Mouse (Mus musculus) heart, embryonic 15.5 days (tissue): ENCODE results near the gene Tuba1a. TPM values are rescaled to one million over a fixed set of nuclear protein-coding genes. Genes with fewer than 3 reads are reported as not detected.

Experiments
- ATAC-seq: fragments of 200-750 bp; cut with Nextera tagmentation; replicated peaks from 2 replicates; pipeline ENCODE4 v1.8.0; 2017; ENCODE audit warnings: low read depth, moderate TSS enrichment; ENCODE audit not compliant: insufficient number of reproducible peaks, insufficient read depth, low FRiP score
- H3K27ac ChIP-seq: fragments of 300-500 bp; sonication (generic); 2 replicates; pipeline ENCODE4 v1.5.1; 2015; ENCODE audit warnings: mild to moderate bottlenecking, inconsistent platforms
- H3K27me3 ChIP-seq: fragments of 300-500 bp; sonication (generic); 2 replicates; pipeline ENCODE4 v1.6.1; 2015; ENCODE audit warnings: inconsistent platforms
- H3K36me3 ChIP-seq: fragments of 300-500 bp; sonication (generic); 2 replicates; pipeline ENCODE4 v1.6.1; 2015; ENCODE audit warnings: mild to moderate bottlenecking, inconsistent platforms
- H3K4me1 ChIP-seq: fragments of 300-500 bp; sonication (generic); replicated peaks from 2 replicates; pipeline ENCODE4 v1.6.1; 2015; ENCODE audit warnings: inconsistent platforms
- H3K4me2 ChIP-seq: fragments of 300-500 bp; sonication (generic); 2 replicates; pipeline ENCODE4 v1.6.1; 2015; ENCODE audit warnings: inconsistent platforms, mild to moderate bottlenecking, moderate library complexity
- H3K4me3 ChIP-seq: fragments of 300-500 bp; sonication (generic); 2 replicates; pipeline ENCODE4 v1.5.1; 2015; ENCODE audit warnings: mild to moderate bottlenecking, inconsistent platforms
- H3K9ac ChIP-seq: fragments of 300-500 bp; sonication (generic); 2 replicates; pipeline ENCODE4 v1.6.1; 2015; ENCODE audit warnings: mild to moderate bottlenecking, inconsistent platforms
- H3K9me3 ChIP-seq: fragments of 300-500 bp; sonication (generic); replicated peaks from 2 replicates; pipeline ENCODE4 v1.6.1; 2016; ENCODE audit warnings: inconsistent platforms
- WGBS: fragments of 180-500 bp; shearing (Covaris S2); methylation state at CpG from one replicate; pipeline ENCODE4 v1.1.7; 2015; ENCODE audit warnings: mixed read lengths; 5-methylcytosine and 5-hydroxymethylcytosine counted together
- polyA plus RNA-seq: library from polyadenylated mRNA; unstranded; fragments of >200 nt; fragmentation: Nextera tagmentation; extraction: Ambion mirVana; gene quantifications from 2 replicates; pipeline ENCODE4 v1.2.1, GENCODE M21; 2015

Tuba1a gene
- polyA plus RNA-seq, 1 experiment from 2014 or later, result 719 TPM

DNA sequence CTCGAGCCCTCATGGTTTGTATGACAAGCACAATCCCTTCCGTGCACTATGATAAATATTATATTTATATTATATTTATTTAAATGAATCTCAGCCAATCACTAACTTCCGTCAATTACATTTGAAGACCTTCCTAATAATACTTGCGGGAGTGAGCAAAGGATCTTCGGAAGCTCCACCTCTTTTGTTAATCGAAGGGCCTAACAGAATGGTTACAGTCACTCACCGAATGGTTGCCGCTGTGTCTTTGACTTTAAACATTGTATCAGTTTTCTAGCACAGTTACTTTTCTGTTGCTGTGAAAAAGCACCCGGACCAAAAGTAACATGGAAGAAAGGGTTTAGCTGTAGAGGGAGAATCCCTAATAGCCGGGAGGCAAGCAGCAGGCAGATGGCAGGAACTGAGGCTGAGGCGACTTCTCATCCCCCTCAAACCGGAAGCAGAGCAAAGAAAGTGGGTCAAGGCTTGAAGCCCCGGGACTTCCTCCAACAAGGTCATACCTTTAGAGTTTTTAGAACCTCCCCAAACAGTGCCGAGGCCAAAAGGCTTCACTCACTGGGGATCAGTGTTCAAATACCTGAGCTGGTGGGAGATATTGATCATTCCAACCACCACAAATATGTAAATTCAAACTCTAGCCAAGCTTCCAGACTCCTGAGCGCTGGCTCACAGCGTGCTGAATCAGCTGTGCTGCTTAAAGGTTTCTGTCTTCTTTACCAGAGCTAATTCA, 16.0 kb upstream of the Tuba1a start:
- 27% methylated on average over 16 of the region's 16 CpGs for WGBS

GRCm38 (mm10) chr15:98968701-98969371, 15.3 kb upstream of the Tuba1a start:
- no peak overlapping the region for H3K9ac ChIP-seq
- H3K27me3 ChIP-seq, result no peaks in the 10 kb centered on the region
- no peak; the same call in 1 of the 2 replicates for ATAC-seq
- H3K4me3 ChIP-seq, result no peak overlapping the region
- H3K9me3 ChIP-seq, result no peaks in the 10 kb centered on the region
- peaks cover 24% of the 10 kb centered on the region for H3K4me1 ChIP-seq
- WGBS, result 13% methylated on average over 12 of the region's 12 CpGs
- H3K36me3 ChIP-seq, result no peaks in the 10 kb centered on the region
- H3K27ac ChIP-seq, result peak overlapping the region; percentile 31; the same call in 1 of the 2 replicates
- H3K4me2 ChIP-seq, result peak overlapping the region; percentile 32

More for the DNA sequence above, 16.0 kb upstream of the Tuba1a start:
- no peak overlapping the region for H3K9ac ChIP-seq
- H3K4me3 ChIP-seq, result no peak overlapping the region
- H3K9me3 ChIP-seq, result no peaks in the 10 kb centered on the region
- peak overlapping the region; percentile 31; the same call in 1 of the 2 replicates for H3K27ac ChIP-seq
- no peaks in the 10 kb centered on the region for H3K27me3 ChIP-seq
- peaks cover 24% of the 10 kb centered on the region for H3K4me1 ChIP-seq
- no peaks in the 10 kb centered on the region for H3K36me3 ChIP-seq
- H3K4me2 ChIP-seq, result peak overlapping the region; percentile 32
- no peak for ATAC-seq

GRCm38 (mm10) chr15:98959531-98959930, 6.0 kb upstream of the Tuba1a start:
- Histone ChIP-seq H3K4me2 (no peak overlapping the region), H3K4me3 (no peak overlapping the region), H3K36me3 (no peaks in the 10 kb centered on the region), H3K27ac (no peak overlapping the region), H3K9ac (no peak overlapping the region), H3K9me3 (no peaks in the 10 kb centered on the region), H3K27me3 (no peaks in the 10 kb centered on the region), H3K4me1 (peaks cover 5% of the 10 kb centered on the region; the same call in 1 of the 2 replicates)
- no peak for ATAC-seq
- WGBS, result 53% methylated on average over 3 of the region's 3 CpGs

DNA sequence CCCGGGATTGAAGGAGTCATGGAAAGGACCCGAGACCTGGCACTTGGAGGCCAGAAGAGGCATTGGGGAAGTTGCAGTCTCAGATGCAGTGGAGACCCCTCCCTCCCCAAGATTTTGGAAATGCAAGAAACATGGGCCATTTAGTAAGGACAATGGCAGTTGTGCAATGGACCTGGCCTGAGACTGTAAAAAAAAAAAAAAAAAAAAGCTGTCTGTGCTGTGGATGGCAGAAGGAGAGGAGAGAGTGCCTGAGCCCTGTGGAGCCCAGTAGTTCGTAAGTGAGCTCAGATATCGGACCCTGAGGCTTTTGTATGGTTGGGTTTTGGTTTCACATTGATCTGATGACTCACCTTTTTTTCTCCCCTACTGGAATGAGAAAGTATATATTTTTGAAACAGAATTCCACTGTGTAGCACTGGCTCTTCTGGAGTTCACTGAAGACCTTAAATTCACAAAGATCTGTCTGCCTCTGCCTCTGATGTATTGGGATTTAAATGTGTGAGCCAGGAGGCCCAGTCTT, 5.5 kb upstream of the Tuba1a start:
- Histone ChIP-seq H3K27me3 (no peaks in the 10 kb centered on the region), H3K36me3 (no peaks in the 10 kb centered on the region), H3K27ac (no peak overlapping the region), H3K9me3 (no peaks in the 10 kb centered on the region), H3K4me3 (no peak overlapping the region), H3K4me2 (no peak overlapping the region), H3K4me1 (peaks cover 8% of the 10 kb centered on the region; the same call in 1 of the 2 replicates), H3K9ac (no peak overlapping the region)
- 89% methylated on average over 4 of the region's 4 CpGs for WGBS
- ATAC-seq, result no peak

GRCm38 (mm10) chr15:98957475-98957874, 4.0 kb upstream of the Tuba1a start:
- H3K27ac ChIP-seq, result no peak overlapping the region
- 77% methylated on average over 5 of the region's 5 CpGs for WGBS
- no peak for ATAC-seq

GRCm38 (mm10) chr15:98956000-98956399, 2.5 kb upstream of the Tuba1a start:
- H3K27ac ChIP-seq, result no peak overlapping the region
- no peak overlapping the region for H3K4me2 ChIP-seq
- H3K27me3 ChIP-seq, result no peaks in the 10 kb centered on the region
- H3K9me3 ChIP-seq, result no peaks in the 10 kb centered on the region
- H3K4me3 ChIP-seq, result no peak overlapping the region
- no peak for ATAC-seq
- WGBS, result 91% methylated on average over 4 of the region's 4 CpGs
- H3K36me3 ChIP-seq, result no peaks in the 10 kb centered on the region
- H3K4me1 ChIP-seq, result peaks cover 15% of the 10 kb centered on the region
- no peak overlapping the region for H3K9ac ChIP-seq

More at GRCm38 (mm10) chr15:98957475-98957874, 4.0 kb upstream of the Tuba1a start:
- Histone ChIP-seq H3K9me3 (no peaks in the 10 kb centered on the region), H3K27me3 (no peaks in the 10 kb centered on the region), H3K36me3 (no peaks in the 10 kb centered on the region), H3K4me2 (no peak overlapping the region), H3K9ac (no peak overlapping the region), H3K4me1 (peaks cover 9% of the 10 kb centered on the region; the same call in 1 of the 2 replicates), H3K4me3 (no peak overlapping the region)

DNA sequence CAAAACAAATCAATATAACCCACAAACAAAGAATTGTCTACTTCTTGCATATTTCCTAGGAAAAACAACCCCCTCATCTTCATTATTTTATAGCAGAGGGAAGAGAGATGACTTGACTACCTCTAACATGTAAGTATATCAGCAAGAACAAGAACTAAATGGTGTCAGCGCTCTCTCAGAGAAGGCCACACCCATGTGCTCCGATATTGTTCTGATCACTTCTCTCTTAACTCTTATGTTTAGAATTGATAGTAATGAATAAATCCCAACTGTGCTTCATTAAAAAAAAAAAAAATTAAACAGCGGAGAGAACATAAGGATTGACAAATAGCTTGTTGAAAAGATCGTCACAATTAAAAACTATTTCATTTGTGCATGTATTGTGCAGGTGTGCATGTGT, 1.8 kb upstream of the Tuba1a start:
- H3K27me3 ChIP-seq, result no peaks in the 10 kb centered on the region
- H3K27ac ChIP-seq, result no peak overlapping the region
- no peak overlapping the region for H3K4me2 ChIP-seq
- 82% methylated on average over 4 of the region's 4 CpGs for WGBS
- no peak overlapping the region for H3K4me3 ChIP-seq
- H3K9me3 ChIP-seq, result no peaks in the 10 kb centered on the region
- ATAC-seq, result no peak
- H3K36me3 ChIP-seq, result no peaks in the 10 kb centered on the region
- H3K4me1 ChIP-seq, result peaks cover 15% of the 10 kb centered on the region
- H3K9ac ChIP-seq, result no peak overlapping the region

DNA sequence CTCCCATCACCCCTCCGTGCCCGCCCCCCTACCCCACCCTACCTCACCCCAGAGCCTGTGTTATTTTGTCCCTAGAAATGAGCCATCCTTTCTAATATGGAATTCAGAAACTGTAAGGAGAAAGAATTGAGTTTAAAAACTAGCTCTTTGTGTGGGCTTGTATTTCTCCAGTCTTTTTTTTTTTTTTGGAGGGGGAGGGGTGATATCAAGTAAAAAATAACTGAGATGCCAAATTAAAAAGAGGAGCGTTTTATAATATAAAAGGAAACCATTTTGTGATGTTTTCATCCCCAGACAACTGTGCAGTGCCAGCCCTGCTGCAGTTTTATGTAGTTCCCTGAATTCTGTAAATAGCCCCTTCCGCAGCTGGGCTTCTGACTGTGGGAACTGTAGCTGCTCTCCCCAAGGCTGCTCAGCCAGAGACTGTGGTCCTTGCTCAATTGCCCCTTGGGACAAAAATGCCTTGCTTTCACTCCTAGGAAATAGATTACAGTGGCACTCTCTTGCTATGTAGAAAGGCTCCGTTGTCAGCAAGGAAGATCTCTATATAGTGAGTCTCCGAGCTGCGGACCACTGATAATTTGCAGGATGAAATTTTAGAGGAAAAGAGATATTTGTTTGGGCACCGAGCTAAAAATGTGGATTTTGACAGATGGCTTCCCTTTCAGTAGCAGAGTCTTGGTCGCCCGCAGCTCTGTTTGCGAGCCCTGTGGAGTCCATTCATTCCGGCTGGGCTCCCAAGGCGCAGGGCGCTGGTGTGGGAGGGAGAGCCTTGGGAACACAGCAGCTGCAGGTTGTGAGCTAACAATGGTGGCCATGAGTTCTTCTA, 1.1 kb upstream of the Tuba1a start:
- Histone ChIP-seq H3K9me3 (no peaks in the 10 kb centered on the region), H3K27me3 (no peaks in the 10 kb centered on the region), H3K36me3 (no peaks in the 10 kb centered on the region), H3K9ac (peak overlapping the region; percentile 46), H3K4me3 (peak overlapping the region; percentile 19; the same call in 1 of the 2 replicates), H3K4me1 (peaks cover 15% of the 10 kb centered on the region), H3K27ac (peak overlapping the region; percentile 68), H3K4me2 (peak overlapping the region; percentile 61)
- WGBS, result 41% methylated on average over 14 of the region's 14 CpGs
- ATAC-seq, result no peak

DNA sequence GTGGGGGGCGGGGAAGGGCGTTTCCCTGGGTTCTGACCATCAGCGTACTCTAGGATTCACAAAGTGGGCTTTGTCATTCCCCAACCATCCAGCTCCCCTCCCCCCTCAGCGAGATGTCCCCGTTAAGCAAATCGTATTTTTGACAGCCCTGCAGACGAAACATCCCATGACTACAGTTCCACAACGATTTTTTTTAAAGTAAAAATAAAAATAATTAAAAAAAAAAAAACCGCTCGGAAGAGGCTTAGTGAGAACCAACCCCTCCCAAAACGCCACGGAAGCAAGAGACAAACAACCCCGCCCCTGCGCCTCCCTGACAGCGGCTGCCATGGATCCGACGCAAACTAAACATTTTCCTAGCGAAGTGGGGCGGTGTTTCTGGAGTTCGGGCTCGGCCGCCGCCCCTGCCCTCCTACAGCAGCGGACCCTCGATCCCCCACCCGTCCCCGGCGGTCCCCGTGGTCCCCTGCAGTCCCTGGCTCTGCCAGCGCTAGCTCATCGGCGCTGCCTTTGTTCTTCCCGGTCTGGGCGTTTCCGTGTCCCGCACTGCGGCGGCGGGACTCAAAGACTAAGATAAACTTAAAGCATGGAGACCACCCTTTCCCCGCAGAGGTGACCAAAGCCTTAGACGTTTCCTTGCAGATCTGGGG, 627 bp downstream of the Tuba1a start:
- H3K4me2 ChIP-seq, result peak overlapping the region; percentile 61
- WGBS, result 0% methylated on average over 41 of the region's 41 CpGs
- ATAC-seq, result peak; percentile 79
- no peaks in the 10 kb centered on the region for H3K9me3 ChIP-seq
- H3K36me3 ChIP-seq, result no peaks in the 10 kb centered on the region; the same call in 1 of the 2 replicates
- H3K4me3 ChIP-seq, result peak overlapping the region; percentile 86
- H3K27ac ChIP-seq, result peak overlapping the region; percentile 97
- H3K27me3 ChIP-seq, result no peaks in the 10 kb centered on the region
- H3K9ac ChIP-seq, result peak overlapping the region; percentile 96
- H3K4me1 ChIP-seq, result peaks cover 15% of the 10 kb centered on the region

GRCm38 (mm10) chr15:98952063-98952455, 1.4 kb downstream of the Tuba1a start:
- 20% methylated on average over 5 of the region's 5 CpGs for WGBS
- H3K9ac ChIP-seq, result peak overlapping the region; percentile 32
- H3K4me2 ChIP-seq, result peak overlapping the region; percentile 61
- H3K27me3 ChIP-seq, result no peaks in the 10 kb centered on the region
- peak overlapping the region; percentile 97 for H3K27ac ChIP-seq
- H3K36me3 ChIP-seq, result no peaks in the 10 kb centered on the region; the same call in 1 of the 2 replicates
- peak overlapping the region; percentile 86 for H3K4me3 ChIP-seq
- H3K9me3 ChIP-seq, result no peaks in the 10 kb centered on the region
- no peak for ATAC-seq
- peaks cover 15% of the 10 kb centered on the region for H3K4me1 ChIP-seq
